Mouse (Mus musculus) kidney, postnatal 10 days (tissue): ENCODE results near the gene Vmn1r201.

Experiments used
- DNase-seq: peaks from one replicate; pipeline ENCODE4 v3.0.0; 2021; ENCODE audit warnings: mixed read lengths

The Vmn1r201 gene

DNA sequence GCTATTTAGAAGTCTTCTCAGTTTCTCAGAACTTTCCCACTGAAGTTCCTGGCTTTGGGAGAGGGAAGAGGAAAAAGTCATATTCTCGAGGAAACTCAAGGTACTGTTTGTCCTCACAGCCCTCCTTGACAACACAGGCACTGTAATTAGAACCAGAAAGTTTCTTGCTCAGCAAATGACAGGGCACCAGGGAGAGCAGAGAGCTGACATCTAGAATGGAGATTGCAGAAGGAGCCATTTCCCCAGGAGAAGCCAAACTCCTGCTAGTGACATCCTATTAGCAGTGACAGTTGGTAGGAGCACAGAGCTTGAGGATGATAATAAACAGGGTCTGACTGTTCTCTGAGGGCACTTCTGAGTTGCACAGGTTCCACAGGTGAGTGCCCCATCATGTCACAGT, at the start of gene Vmn1r201:
Gene Vmn1r201, plus strand, starts transcription at position 301 of the 400 bp plus-strand sequence.
- no peak for DNase-seq

DNA sequence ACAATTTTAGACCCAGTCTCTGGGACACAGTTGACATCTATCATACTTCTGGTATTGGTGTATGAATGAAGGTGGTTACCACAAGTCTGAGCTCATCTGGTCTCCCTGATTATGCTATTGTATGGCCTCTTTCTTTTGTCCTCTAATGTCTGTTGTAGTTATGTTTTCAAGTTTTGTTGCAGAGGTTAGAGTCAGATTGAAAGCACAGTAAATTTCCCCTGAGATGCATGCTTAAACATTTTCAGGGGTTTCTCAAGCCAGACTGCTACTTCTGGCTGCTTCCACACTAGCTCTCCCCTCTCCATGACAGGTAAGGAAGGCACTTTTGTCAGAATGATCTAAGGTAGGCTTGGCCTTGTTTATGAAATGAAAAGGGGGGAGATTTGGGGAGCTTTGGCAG, 16.6 kb upstream of the Vmn1r201 start:
- DNase-seq, result no peak

DNA sequence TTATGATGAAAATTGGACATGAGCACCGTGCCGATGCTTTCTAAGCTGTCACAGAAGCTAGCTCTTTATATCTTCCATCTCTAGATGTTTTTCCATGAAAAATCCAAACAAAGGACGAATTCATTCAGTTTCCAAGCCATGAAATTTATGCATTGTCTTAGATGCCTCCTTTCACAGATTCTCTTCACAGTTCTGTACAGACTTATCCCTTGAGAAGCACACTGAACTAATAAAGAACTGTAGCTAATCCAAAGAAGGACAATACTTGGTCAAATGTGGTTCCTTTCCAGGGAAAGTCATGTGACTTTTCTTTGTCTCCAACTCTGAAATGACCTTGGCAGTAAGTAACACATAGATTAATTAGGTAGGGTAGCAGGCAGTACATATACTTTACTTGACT, 30.7 kb downstream of the Vmn1r201 start:
- no peak for DNase-seq

DNA sequence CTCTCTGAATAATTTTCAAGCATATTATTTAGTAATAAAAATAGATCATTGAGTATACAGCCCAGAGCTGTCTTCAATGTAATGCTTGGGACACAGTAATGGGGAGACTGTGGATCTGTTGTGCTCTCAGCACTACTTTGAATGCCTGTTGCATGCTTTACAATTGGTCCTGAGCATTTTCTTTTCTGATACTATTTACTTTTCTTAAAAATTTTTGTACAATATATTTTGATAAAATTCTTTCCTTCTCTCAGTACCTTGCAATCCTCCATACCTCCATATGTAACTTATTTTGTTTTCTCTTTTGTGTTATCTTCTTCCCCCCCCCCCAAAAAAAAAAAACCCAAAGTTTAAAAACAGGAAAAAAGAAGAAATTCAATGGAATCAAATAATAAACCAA, 33.6 kb downstream of the Vmn1r201 start, which contains the start of gene Vmn1r202:
Gene Vmn1r202, minus strand, starts transcription at position 101 of the 400 bp plus-strand sequence.
- no peak for DNase-seq

GRCm38 (mm10) chr13:22517814-22518213, 46.1 kb downstream of the Vmn1r201 start, which contains the start of gene Vmn1r203:
Gene Vmn1r203 (plus strand): TSS chr13:22518114.
- DNase-seq, result no peak
